Mouse (Mus musculus): Measurements from ENCODE around the gene Nrxn3. TPM values are rescaled to one million over a fixed set of nuclear protein-coding genes. Genes with fewer than 3 reads are reported as not detected.

Nrxn3 gene
- polyA plus RNA-seq, 1 experiment from 2014 or later = 5.3 TPM

DNA sequence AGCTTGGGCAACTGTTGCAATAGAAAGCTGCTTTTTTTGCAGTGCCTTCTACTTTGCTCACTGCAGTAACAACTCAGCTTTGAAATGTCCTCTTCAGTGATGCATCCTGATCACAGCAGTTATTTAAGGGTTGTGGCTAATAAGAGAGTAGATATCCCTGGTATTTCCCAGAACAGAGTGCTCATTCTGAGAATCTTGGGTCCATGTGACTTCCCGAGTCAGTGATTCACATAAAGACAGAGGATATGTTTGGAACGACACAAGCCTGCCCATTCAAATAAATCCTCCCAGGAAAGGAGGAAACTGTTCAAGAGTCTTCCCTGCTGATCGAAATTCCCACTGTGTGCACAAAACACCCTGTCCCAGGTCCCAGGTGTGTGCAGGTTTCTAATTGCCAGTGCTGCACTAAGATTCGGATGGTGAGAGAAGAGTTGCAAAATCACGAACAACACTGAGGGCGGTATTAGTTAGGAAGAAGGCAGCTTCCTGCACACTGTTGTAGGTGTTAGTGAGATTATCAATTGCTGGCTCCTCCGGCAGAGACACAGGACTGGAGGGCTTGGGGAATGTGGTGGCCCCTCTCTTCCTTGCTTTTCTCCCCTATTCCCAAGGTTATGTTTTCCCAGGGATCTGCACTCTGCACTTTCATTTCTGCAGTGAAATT is 230.4 kb downstream of the Nrxn3 start:
- no peak for ATAC-seq (replicated peaks; ENCODE audit: low FRiP score)
- no peaks in the 10 kb centered on the region for H3K36me3 ChIP-seq
- no peak overlapping the region for H3K4me2 ChIP-seq
- H3K27me3 ChIP-seq = no peaks in the 10 kb centered on the region
- 71% methylated on average over 7 of the region's 7 CpGs for WGBS
- H3K27ac ChIP-seq = no peak overlapping the region
- no peak overlapping the region for H3K4me3 ChIP-seq (replicated peaks)
- H3K9me3 ChIP-seq (replicated peaks) = no peaks in the 10 kb centered on the region
- no peak overlapping the region for H3K9ac ChIP-seq
- no peaks in the 10 kb centered on the region for H3K4me1 ChIP-seq

DNA sequence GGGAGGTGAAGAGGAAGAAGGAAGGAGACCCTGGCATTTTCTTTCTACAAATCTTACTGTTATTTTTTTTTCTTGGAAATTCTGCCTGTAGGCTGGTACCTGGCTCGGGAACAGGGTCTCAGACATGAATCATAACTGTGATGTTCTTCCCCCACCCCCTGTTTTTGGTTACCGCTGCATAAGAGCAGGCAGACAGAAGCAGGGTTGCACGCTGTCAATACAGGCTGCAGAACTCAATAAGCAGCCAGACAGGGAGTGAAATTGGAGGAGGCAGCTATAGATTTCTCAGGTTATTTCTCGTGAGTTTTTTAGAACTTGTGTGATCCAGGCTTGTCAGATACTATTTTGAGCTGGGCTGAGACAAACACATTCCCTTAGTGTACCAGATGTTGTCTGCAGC is 231.1 kb downstream of the Nrxn3 start:
- Histone ChIP-seq H3K27ac (no peak overlapping the region), H3K27me3 (no peaks in the 10 kb centered on the region), H3K36me3 (no peaks in the 10 kb centered on the region), H3K9ac (no peak overlapping the region), H3K9me3 (replicated peaks) (no peaks in the 10 kb centered on the region), H3K4me3 (replicated peaks) (no peak overlapping the region), H3K4me2 (no peak overlapping the region), H3K4me1 (no peaks in the 10 kb centered on the region)
- ATAC-seq (replicated peaks; ENCODE audit: low FRiP score) = no peak
- 58% methylated on average over 4 of the region's 4 CpGs for WGBS

GRCm38 (mm10) chr12:88957431-88957830 is 234.8 kb downstream of the Nrxn3 start:
- H3K9me3 ChIP-seq (replicated peaks) = no peaks in the 10 kb centered on the region
- no peaks in the 10 kb centered on the region for H3K27me3 ChIP-seq
- no peaks in the 10 kb centered on the region for H3K4me1 ChIP-seq
- no peak for ATAC-seq (replicated peaks; ENCODE audit: low FRiP score)
- H3K9ac ChIP-seq = no peak overlapping the region
- WGBS = 58% methylated on average over 3 of the region's 3 CpGs
- no peaks in the 10 kb centered on the region for H3K36me3 ChIP-seq
- no peak overlapping the region for H3K4me3 ChIP-seq (replicated peaks)
- no peak overlapping the region for H3K4me2 ChIP-seq
- no peak overlapping the region for H3K27ac ChIP-seq

GRCm38 (mm10) chr12:88960817-88961216 is 238.1 kb downstream of the Nrxn3 start:
- H3K9ac ChIP-seq = no peak overlapping the region
- H3K9me3 ChIP-seq (replicated peaks) = no peaks in the 10 kb centered on the region
- H3K4me2 ChIP-seq = no peak overlapping the region
- ATAC-seq (replicated peaks; ENCODE audit: low FRiP score) = no peak
- H3K27ac ChIP-seq = no peak overlapping the region
- H3K4me1 ChIP-seq = no peaks in the 10 kb centered on the region
- H3K27me3 ChIP-seq = no peaks in the 10 kb centered on the region
- no peaks in the 10 kb centered on the region for H3K36me3 ChIP-seq
- WGBS = 91% methylated on average over 1 of the region's 1 CpGs
- no peak overlapping the region for H3K4me3 ChIP-seq (replicated peaks)

GRCm38 (mm10) chr12:88966329-88966728 is 243.7 kb downstream of the Nrxn3 start:
- ATAC-seq (replicated peaks; ENCODE audit: low FRiP score) = no peak

DNA sequence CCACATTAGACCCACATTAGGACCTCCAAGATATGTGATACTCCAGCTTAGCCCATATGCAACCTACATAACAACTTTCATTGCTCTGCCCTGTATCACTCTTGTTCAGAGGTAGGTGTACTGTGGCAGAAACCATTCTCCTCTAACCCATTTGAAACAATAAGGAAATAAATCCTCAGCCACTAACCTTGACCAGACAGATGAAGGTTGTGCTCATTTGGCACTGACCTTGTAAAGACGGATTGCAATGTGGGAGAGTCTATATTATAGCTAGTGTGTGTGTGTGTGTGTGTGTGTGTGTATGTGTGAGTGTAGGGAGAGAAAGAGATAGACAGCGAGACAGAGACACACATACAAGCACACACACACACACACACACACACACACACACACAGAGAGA is 253.9 kb downstream of the Nrxn3 start:
- H3K9ac ChIP-seq = no peak overlapping the region
- no peaks in the 10 kb centered on the region for H3K4me1 ChIP-seq
- 71% methylated on average over 2 of the region's 2 CpGs for WGBS
- no peak overlapping the region for H3K4me2 ChIP-seq
- no peaks in the 10 kb centered on the region for H3K9me3 ChIP-seq (replicated peaks)
- H3K27me3 ChIP-seq = no peaks in the 10 kb centered on the region
- no peak overlapping the region for H3K4me3 ChIP-seq (replicated peaks)
- ATAC-seq (replicated peaks; ENCODE audit: low FRiP score) = no peak
- H3K36me3 ChIP-seq = no peaks in the 10 kb centered on the region
- no peak overlapping the region for H3K27ac ChIP-seq

More at GRCm38 (mm10) chr12:88966329-88966728, 243.7 kb downstream of the Nrxn3 start:
- H3K27me3 ChIP-seq = no peaks in the 10 kb centered on the region
- H3K4me3 ChIP-seq (replicated peaks) = no peak overlapping the region
- no peaks in the 10 kb centered on the region for H3K9me3 ChIP-seq (replicated peaks)
- no peak overlapping the region for H3K4me2 ChIP-seq
- no peaks in the 10 kb centered on the region for H3K36me3 ChIP-seq
- H3K9ac ChIP-seq = no peak overlapping the region
- 84% methylated on average over 4 of the region's 4 CpGs for WGBS
- H3K4me1 ChIP-seq = no peaks in the 10 kb centered on the region
- no peak overlapping the region for H3K27ac ChIP-seq

- Histone ChIP-seq H3K27ac (no peak overlapping the region), H3K27me3 (no peaks in the 10 kb centered on the region), H3K9me3 (replicated peaks) (no peaks in the 10 kb centered on the region), H3K9ac (no peak overlapping the region), H3K4me1 (peaks cover 16% of the 10 kb centered on the region), H3K36me3 (no peaks in the 10 kb centered on the region), H3K4me2 (no peak overlapping the region), H3K4me3 (replicated peaks) (no peak overlapping the region)
- WGBS = 20% methylated on average over 10 of the region's 10 CpGs
- ATAC-seq (replicated peaks; ENCODE audit: low FRiP score) = peak; percentile 95
Measured at GRCm38 (mm10) chr12:88983688-88984330, 261.1 kb downstream of the Nrxn3 start.

GRCm38 (mm10) chr12:88984375-88984774 is 261.7 kb downstream of the Nrxn3 start:
- ATAC-seq (replicated peaks; ENCODE audit: low FRiP score) = peak; percentile 95
- no peak overlapping the region for H3K9ac ChIP-seq
- H3K4me3 ChIP-seq (replicated peaks) = no peak overlapping the region
- H3K36me3 ChIP-seq = no peaks in the 10 kb centered on the region
- 0 out of 2 replicates have a peak overlapping the region, but pooled peaks have one; percentile 7 for H3K4me2 ChIP-seq
- no peaks in the 10 kb centered on the region for H3K27me3 ChIP-seq
- 10% methylated on average over 8 of the region's 8 CpGs for WGBS
- peaks cover 16% of the 10 kb centered on the region for H3K4me1 ChIP-seq
- no peak overlapping the region for H3K27ac ChIP-seq
- H3K9me3 ChIP-seq (replicated peaks) = no peaks in the 10 kb centered on the region

- H3K36me3 ChIP-seq = no peaks in the 10 kb centered on the region
- H3K27ac ChIP-seq = no peak overlapping the region
- H3K9ac ChIP-seq = no peak overlapping the region
- peak; percentile 46; the same call in 1 of the 2 replicates for ATAC-seq (replicated peaks; ENCODE audit: low FRiP score)
- H3K27me3 ChIP-seq = no peaks in the 10 kb centered on the region
- 24% methylated on average over 5 of the region's 5 CpGs for WGBS
- no peak overlapping the region for H3K4me3 ChIP-seq (replicated peaks)
- H3K4me1 ChIP-seq = peaks cover 16% of the 10 kb centered on the region
- 0 out of 2 replicates have a peak overlapping the region, but pooled peaks have one; percentile 7 for H3K4me2 ChIP-seq
- H3K9me3 ChIP-seq (replicated peaks) = no peaks in the 10 kb centered on the region
Measured at GRCm38 (mm10) chr12:88984804-88985203, 262.1 kb downstream of the Nrxn3 start.

DNA sequence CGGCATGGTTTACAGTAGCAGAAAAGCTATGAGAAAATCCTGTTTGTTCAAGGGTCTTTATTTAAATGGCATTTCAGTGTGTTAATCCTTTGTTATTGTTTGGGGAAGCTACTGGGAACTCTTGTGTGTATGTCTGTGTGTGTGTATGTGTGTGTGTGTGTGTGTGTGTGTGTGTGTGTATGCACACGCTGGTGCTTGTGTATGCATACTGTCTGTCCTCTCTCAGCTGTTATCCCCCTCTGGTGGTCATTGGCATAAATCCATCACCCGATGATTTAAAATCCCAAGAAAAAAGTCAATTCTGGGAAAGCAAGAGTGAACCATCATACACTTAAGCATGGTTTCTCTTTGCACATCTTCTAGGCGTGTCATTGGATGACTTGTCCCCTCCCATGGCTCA is 264.4 kb downstream of the Nrxn3 start:
- no peaks in the 10 kb centered on the region for H3K27me3 ChIP-seq
- H3K4me2 ChIP-seq = no peak overlapping the region
- ATAC-seq (replicated peaks; ENCODE audit: low FRiP score) = no peak
- no peak overlapping the region for H3K4me3 ChIP-seq (replicated peaks)
- H3K9ac ChIP-seq = no peak overlapping the region
- H3K27ac ChIP-seq = no peak overlapping the region
- H3K9me3 ChIP-seq (replicated peaks) = no peaks in the 10 kb centered on the region
- no peaks in the 10 kb centered on the region for H3K36me3 ChIP-seq
- WGBS = 56% methylated on average over 4 of the region's 4 CpGs
- peaks cover 16% of the 10 kb centered on the region for H3K4me1 ChIP-seq

DNA sequence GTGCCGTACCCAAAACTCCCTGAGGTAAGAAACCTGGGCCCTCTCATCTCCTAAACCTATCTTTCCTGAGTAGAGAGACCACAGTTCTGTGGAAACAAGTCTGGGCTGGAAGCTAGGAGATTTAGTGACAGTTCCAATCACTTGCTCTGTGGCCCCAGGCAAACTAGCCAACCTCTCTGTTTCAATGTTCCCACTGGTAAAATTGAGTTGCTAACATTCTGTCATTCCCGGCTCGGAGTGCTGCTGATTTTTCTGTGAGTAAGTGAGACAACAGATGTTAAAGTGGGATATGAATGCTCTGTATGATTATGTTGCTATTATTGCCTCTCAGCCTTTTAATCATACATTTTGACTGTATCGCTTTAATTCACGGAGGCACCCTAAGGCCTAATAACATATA is 268.1 kb downstream of the Nrxn3 start:
- Histone ChIP-seq H3K4me1 (no peaks in the 10 kb centered on the region), H3K9ac (no peak overlapping the region), H3K27ac (no peak overlapping the region), H3K4me2 (no peak overlapping the region), H3K36me3 (no peaks in the 10 kb centered on the region), H3K27me3 (no peaks in the 10 kb centered on the region), H3K9me3 (replicated peaks) (no peaks in the 10 kb centered on the region), H3K4me3 (replicated peaks) (no peak overlapping the region)
- WGBS = 88% methylated on average over 5 of the region's 5 CpGs
- ATAC-seq (replicated peaks; ENCODE audit: low FRiP score) = no peak

DNA sequence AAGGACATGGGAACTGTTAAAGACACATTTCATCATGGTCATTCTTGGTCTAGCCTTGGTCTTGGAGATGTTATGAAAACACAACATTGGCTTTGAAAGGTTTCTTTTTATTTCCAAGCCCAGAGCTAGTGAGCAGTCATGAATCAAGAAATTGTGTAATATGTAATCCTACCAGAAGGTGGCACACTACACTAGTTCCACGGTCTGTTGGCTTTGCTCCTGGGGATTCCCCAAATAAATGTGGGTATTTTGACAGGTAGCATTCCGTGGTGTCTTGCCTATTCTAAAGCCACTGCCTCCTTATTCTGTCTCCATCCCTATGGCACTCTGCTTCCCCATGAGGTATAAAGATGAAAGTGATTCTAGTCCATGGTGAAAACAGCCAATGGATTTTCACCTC is 269.5 kb downstream of the Nrxn3 start:
- WGBS = 4% methylated on average over 2 of the region's 2 CpGs
- Histone ChIP-seq H3K4me1 (no peaks in the 10 kb centered on the region), H3K27ac (no peak overlapping the region), H3K9me3 (replicated peaks) (no peaks in the 10 kb centered on the region), H3K27me3 (no peaks in the 10 kb centered on the region), H3K4me3 (replicated peaks) (no peak overlapping the region), H3K36me3 (no peaks in the 10 kb centered on the region), H3K4me2 (no peak overlapping the region), H3K9ac (no peak overlapping the region)
- ATAC-seq (replicated peaks; ENCODE audit: low FRiP score) = peak; percentile 64; the same call in 1 of the 2 replicates

All from kidney, embryonic 15.5 days (tissue).